ENCODE assay signal across 9 mouse cellular contexts in genomic region chr8:105943321-105943739, GRCm38 (mm10). TPM values are rescaled to one million over a fixed set of nuclear protein-coding genes. Genes with fewer than 3 reads are reported as not detected.
DNase-seq lines count a peak whose midpoint lies in the region; ATAC-seq lines count a peak whose summit lies in the region.
"Had no signal": no experiment of that assay in that cellular context is flagged by ENCODE, and none has a peak within 500 bp of the region (broad histone marks: within the 10 kb centered on the region; RNA-seq: fewer than 3 reads in every experiment).

Gene Lcat, minus strand, starts transcription at chr8:105943382.

- H3K27me3 ChIP-seq in liver, embryonic 15.5 days, result no peaks in the 10 kb centered on the region

- peaks cover 61% of the 10 kb centered on the region for H3K36me3 ChIP-seq in liver, embryonic 15.5 days (replicated peaks)

- peak; percentile 61 for ATAC-seq in liver, embryonic 15.5 days (ENCODE audit: insufficient read depth)

- peak within 1 kb of the TSS; percentile 72 for H3K27ac ChIP-seq in liver, embryonic 15.5 days (replicated peaks)

- peak within 1 kb of the TSS; percentile 38 for H3K4me3 ChIP-seq in liver, embryonic 15.5 days (replicated peaks)

- H3K9me3 ChIP-seq in liver, embryonic 15.5 days (replicated peaks), result no peaks in the 10 kb centered on the region

- peak; percentile 56 for DNase-seq in cerebellum, adult 9-11 months
- no peak for DNase-seq in cerebellum, postnatal 4 days (ENCODE audit: low spot score in 2 of 2)
- DNase-seq in layer of hippocampus, adult 11-12 months (ENCODE audit: low spot score), result peak; percentile 53
- no peak for DNase-seq in layer of hippocampus, adult 9-10 months (ENCODE audit: low spot score)
- DNase-seq in layer of hippocampus, postnatal 10 days (ENCODE audit: low spot score in 2 of 2), result peak; percentile 46 to 64
- no peak for DNase-seq in lung, adult 18-20 months
- no peak for DNase-seq in spleen, postnatal 4 days (ENCODE audit: low spot score in 2 of 2)

- peak within 1 kb of the TSS; percentile 57 for H3K4me2 ChIP-seq in liver, embryonic 15.5 days

- H3K4me1 ChIP-seq in liver, embryonic 15.5 days (replicated peaks), result peaks cover 18% of the 10 kb centered on the region

- WGBS in liver, embryonic 15.5 days (ENCODE audit: insufficient replicate concordance), result 55% methylated on average over 8 of the region's 8 CpGs

- no peak within 1 kb of the TSS for H3K9ac ChIP-seq in liver, embryonic 15.5 days

RNA-seq across cellular contexts. Expression of gene Lcat, which starts in this region (rescaled TPM):
- 10 to 100 TPM; 30.1 to 30.7 TPM for total RNA-seq in layer of hippocampus, postnatal 10 days (2021)
- polyA plus RNA-seq in liver, embryonic 15.5 days (2015; fragmentation: Nextera tagmentation; extraction: Ambion mirVana), result 70.8 and 85.2 TPM in 2 replicates
- total RNA-seq: hematopoietic stem cell, adult 5-6 weeks had no signal

Comparison
In these comparisons a context has a peak if more than half of its experiments do, and no peak if none do; other contexts are left out.
1. DNase-seq: peak in cerebellum, adult 9-11 months (single experiment), layer of hippocampus, adult 11-12 months (single experiment) and layer of hippocampus, postnatal 10 days (2 of 2); none in cerebellum, postnatal 4 days (0 of 2), layer of hippocampus, adult 9-10 months (single experiment), lung, adult 18-20 months (0 of 2) and spleen, postnatal 4 days (0 of 2).